Mouse (Mus musculus) brain, embryonic 14.5 days (tissue): ENCODE results near the gene Pip5k1c. TPM values are rescaled to one million over a fixed set of nuclear protein-coding genes. Genes with fewer than 3 reads are reported as not detected.

ENCODE experiments used
- DNase-seq: peaks from one replicate; pipeline ENCODE4 v3.0.0-alpha.2; 2011; ENCODE audit warnings: low read depth
- CTCF ChIP-seq: fragments of 200-500 bp; IDR thresholded peaks from 2 replicates; pipeline ENCODE4 v1.5.1; 2012; ENCODE audit warnings: inconsistent platforms, mild to moderate bottlenecking, moderate library complexity, borderline replicate concordance; ENCODE audit not compliant: insufficient read depth, insufficient read length; ENCODE audit errors: extremely low read depth
- POLR2A ChIP-seq: fragments of 200-500 bp; IDR thresholded peaks from 2 replicates; pipeline ENCODE4 v1.6.1; 2012; ENCODE audit warnings: mild to moderate bottlenecking, inconsistent platforms, borderline replicate concordance; ENCODE audit not compliant: poor library complexity, insufficient read depth, insufficient read length, severe bottlenecking; ENCODE audit errors: extremely low read depth
- polyA plus RNA-seq: library from polyadenylated mRNA; depleted of rRNA; stranded (reverse); fragments of >200 nt; gene quantifications from 2 replicates; pipeline ENCODE4 v1.2.3, GENCODE M21; 2012

The Pip5k1c gene
- polyA plus RNA-seq, 1 experiment, result 267 TPM

- TF ChIP-seq POLR2A, result no peak
- no peak for TF ChIP-seq CTCF
These were observed 6.2 kb upstream of the Pip5k1c start for GRCm38 (mm10) chr10:81286586-81286985.

GRCm38 (mm10) chr10:81287513-81288157 lies 5.1 kb upstream of the Pip5k1c start:
- TF ChIP-seq CTCF (peak; percentile 70), POLR2A (no peak)
- no peak for DNase-seq

More at GRCm38 (mm10) chr10:81286586-81286985, 6.2 kb upstream of the Pip5k1c start:
- DNase-seq, result no peak

- TF ChIP-seq POLR2A (no peak), CTCF (peak; percentile 53; the same call in 1 of the 2 replicates)
- DNase-seq, result no peak
These were observed 4.2 kb upstream of the Pip5k1c start for GRCm38 (mm10) chr10:81288601-81289000.

- DNase-seq, result peak; percentile 79
- TF ChIP-seq CTCF, result peak; percentile 95
- no peak for TF ChIP-seq POLR2A
These were observed 3.5 kb upstream of the Pip5k1c start for GRCm38 (mm10) chr10:81289278-81289677.

- TF ChIP-seq POLR2A (no peak), CTCF (no peak)
- no peak for DNase-seq
These were observed 3.0 kb upstream of the Pip5k1c start for GRCm38 (mm10) chr10:81289811-81290210.

GRCm38 (mm10) chr10:81290698-81291460 lies 1.9 kb upstream of the Pip5k1c start:
- TF ChIP-seq POLR2A, result no peak
- TF ChIP-seq CTCF, result no peak
- DNase-seq, result peak; percentile 66

GRCm38 (mm10) chr10:81291511-81292104 lies 1.2 kb upstream of the Pip5k1c start, which contains the start of gene Tjp3:
Gene Tjp3 (minus strand): TSS chr10:81291581.
- DNase-seq, result no peak
- TF ChIP-seq POLR2A (no peak), CTCF (no peak)

GRCm38 (mm10) chr10:81293334-81294030 lies 719 bp downstream of the Pip5k1c start:
- no peak for DNase-seq
- no peak for TF ChIP-seq POLR2A
- TF ChIP-seq CTCF, result no peak

GRCm38 (mm10) chr10:81294442-81294841 lies 1.7 kb downstream of the Pip5k1c start:
- DNase-seq, result no peak
- TF ChIP-seq POLR2A (no peak), CTCF (no peak)

GRCm38 (mm10) chr10:81295185-81295584 lies 2.4 kb downstream of the Pip5k1c start:
- TF ChIP-seq CTCF (no peak), POLR2A (no peak)
- DNase-seq, result no peak

- DNase-seq, result no peak
- no peak for TF ChIP-seq CTCF
- no peak for TF ChIP-seq POLR2A
These were observed 4.5 kb downstream of the Pip5k1c start for GRCm38 (mm10) chr10:81297246-81297645.

GRCm38 (mm10) chr10:81297845-81298244 lies 5.1 kb downstream of the Pip5k1c start:
- TF ChIP-seq CTCF (no peak), POLR2A (no peak)
- DNase-seq, result no peak
